Mouse (Mus musculus) liver, adult 2 months (tissue): ENCODE measurements around the gene Amotl2. TPM values are rescaled to one million over a fixed set of nuclear protein-coding genes. Genes with fewer than 3 reads are reported as not detected.
A peak's percentile ranks its signal among the peaks of the same experiment; 100 is the strongest.

Experiments
- DNase-seq: peaks from one replicate; pipeline ENCODE4 v3.0.0-alpha.2; 2011; ENCODE audit warnings: low read depth, low spot score; ENCODE audit errors: extremely low read depth
- H3K27ac ChIP-seq: fragments of 200-500 bp; replicated peaks from 2 replicates; pipeline ENCODE4 v1.5.1; 2012; ENCODE audit warnings: low read depth, mild to moderate bottlenecking, control low read depth, inconsistent platforms, low read length; ENCODE audit not compliant: insufficient read depth
- H3K27me3 ChIP-seq: fragments of 200-500 bp; 2 replicates; pipeline ENCODE4 v1.6.1; 2012; ENCODE audit warnings: mild to moderate bottlenecking, moderate library complexity, low read length, inconsistent platforms; ENCODE audit not compliant: control insufficient read depth, insufficient read depth
- H3K36me3 ChIP-seq: fragments of 200-500 bp; 2 replicates; pipeline ENCODE4 v1.6.1; 2012; ENCODE audit warnings: low read length, inconsistent platforms; ENCODE audit not compliant: control insufficient read depth, insufficient read depth
- H3K4me1 ChIP-seq: fragments of 200-500 bp; 2 replicates; pipeline ENCODE4 v1.6.1; 2011; ENCODE audit warnings: low read length; ENCODE audit not compliant: control insufficient read depth, insufficient read depth
- H3K4me3 ChIP-seq: fragments of 200-500 bp; 2 replicates; pipeline ENCODE4 v1.5.1; 2011; ENCODE audit warnings: low read depth, mild to moderate bottlenecking, control low read depth, low read length, moderate library complexity; ENCODE audit not compliant: insufficient read depth
- H3K79me2 ChIP-seq: fragments of 200-500 bp; 2 replicates; pipeline ENCODE4 v1.6.1; 2012; ENCODE audit warnings: inconsistent platforms, mild to moderate bottlenecking, low read length, moderate library complexity; ENCODE audit not compliant: control insufficient read depth, insufficient read depth
- H3K9ac ChIP-seq: fragments of 200-500 bp; 2 replicates; pipeline ENCODE4 v1.6.1; 2012; ENCODE audit warnings: low read depth, mild to moderate bottlenecking, control low read depth, inconsistent platforms, low read length
- CTCF ChIP-seq: fragments of 200-500 bp; IDR thresholded peaks from 2 replicates; pipeline ENCODE4 v1.5.1; 2011; ENCODE audit warnings: low read depth, low read length, control low read depth
- POLR2A ChIP-seq: fragments of 200-500 bp; IDR thresholded peaks from 2 replicates; pipeline ENCODE4 v1.6.1; 2011; ENCODE audit warnings: low read length, control low read depth; ENCODE audit not compliant: insufficient read depth; ENCODE audit errors: extremely low read depth
- WGBS: fragments of 180-500 bp; shearing (Covaris S2); methylation state at CpG from one replicate; pipeline ENCODE4 v1.1.7; 2018; 5-methylcytosine and 5-hydroxymethylcytosine counted together
- polyA plus RNA-seq: library from polyadenylated mRNA; depleted of rRNA; stranded (reverse); fragments of >200 nt; gene quantifications from 2 replicates; pipeline ENCODE4 v1.2.3, GENCODE M21; 2012
- total RNA-seq: library from RNA; depleted of rRNA; stranded (reverse); fragments of >200 nt; gene quantifications from 2 replicates; pipeline ENCODE4 v1.2.3, GENCODE M21; 2014

Gene Amotl2
- total and polyA plus RNA-seq, 2 experiments: 9.2 to 19.9 TPM

DNA sequence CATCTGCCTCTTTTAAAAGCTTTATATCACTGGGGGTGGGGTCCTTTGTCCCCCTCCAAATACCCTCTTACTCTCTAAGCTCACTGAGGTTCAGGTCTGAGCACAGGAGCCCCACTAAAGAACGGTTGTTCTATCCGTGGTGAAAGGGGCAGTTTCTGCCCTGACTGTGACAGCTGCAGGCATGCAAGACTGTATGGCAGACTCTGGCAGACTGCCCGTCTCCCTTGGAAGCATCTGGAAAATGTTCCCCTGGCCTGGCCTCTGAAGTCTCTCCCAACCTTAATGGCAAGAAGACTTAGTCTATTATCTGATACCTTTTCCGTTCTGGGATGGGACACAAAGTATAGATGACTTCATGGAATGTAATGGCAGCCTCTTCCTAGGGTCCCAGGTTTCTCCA is 28.5 kb upstream of the Amotl2 start:
- no peak overlapping the region for H3K27ac ChIP-seq
- no peak for DNase-seq
- TF ChIP-seq POLR2A: no peak
- TF ChIP-seq CTCF: no peak
- 66% methylated on average over 4 of the region's 4 CpGs for WGBS
- H3K4me1 ChIP-seq: no peaks in the 10 kb centered on the region
- no peaks in the 10 kb centered on the region for H3K36me3 ChIP-seq
- H3K9ac ChIP-seq: no peak overlapping the region
- H3K79me2 ChIP-seq: no peaks in the 10 kb centered on the region
- H3K27me3 ChIP-seq: peaks cover 6% of the 10 kb centered on the region; the same call in 1 of the 2 replicates
- H3K4me3 ChIP-seq: no peak overlapping the region

DNA sequence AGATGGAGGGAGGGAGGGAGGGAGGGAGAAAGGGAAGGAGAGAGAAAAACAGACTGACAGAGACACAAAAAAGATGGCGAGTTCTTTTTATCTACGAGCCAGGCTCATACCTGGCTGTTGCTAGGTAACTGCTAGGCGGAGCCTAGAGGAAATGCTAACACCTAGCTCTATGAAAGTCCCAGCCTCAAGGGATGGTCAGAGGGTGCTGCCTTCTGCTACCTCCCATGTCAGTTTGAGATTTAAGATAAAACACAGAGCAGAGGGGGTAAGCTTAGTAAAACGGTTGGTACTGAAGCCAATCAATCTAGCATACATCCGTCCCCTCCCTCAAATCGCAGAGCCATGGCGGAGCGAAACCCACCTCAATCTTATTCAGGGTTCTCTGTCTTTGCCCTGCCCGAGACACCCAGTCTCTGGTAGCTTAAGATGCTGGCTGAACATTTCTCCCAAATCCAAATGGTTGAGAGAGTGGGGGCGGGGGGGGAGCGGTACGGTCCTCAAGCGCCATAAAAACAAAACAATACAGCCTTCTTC is 27.0 kb upstream of the Amotl2 start:
- DNase-seq: no peak
- Histone ChIP-seq H3K4me1 (no peaks in the 10 kb centered on the region), H3K9ac (peak overlapping the region; percentile 57), H3K27ac (no peak overlapping the region), H3K4me3 (peak overlapping the region; percentile 36), H3K79me2 (no peaks in the 10 kb centered on the region), H3K36me3 (no peaks in the 10 kb centered on the region), H3K27me3 (peaks cover 6% of the 10 kb centered on the region; the same call in 1 of the 2 replicates)
- TF ChIP-seq CTCF (no peak), POLR2A (no peak)
- WGBS: 14% methylated on average over 13 of the region's 13 CpGs

DNA sequence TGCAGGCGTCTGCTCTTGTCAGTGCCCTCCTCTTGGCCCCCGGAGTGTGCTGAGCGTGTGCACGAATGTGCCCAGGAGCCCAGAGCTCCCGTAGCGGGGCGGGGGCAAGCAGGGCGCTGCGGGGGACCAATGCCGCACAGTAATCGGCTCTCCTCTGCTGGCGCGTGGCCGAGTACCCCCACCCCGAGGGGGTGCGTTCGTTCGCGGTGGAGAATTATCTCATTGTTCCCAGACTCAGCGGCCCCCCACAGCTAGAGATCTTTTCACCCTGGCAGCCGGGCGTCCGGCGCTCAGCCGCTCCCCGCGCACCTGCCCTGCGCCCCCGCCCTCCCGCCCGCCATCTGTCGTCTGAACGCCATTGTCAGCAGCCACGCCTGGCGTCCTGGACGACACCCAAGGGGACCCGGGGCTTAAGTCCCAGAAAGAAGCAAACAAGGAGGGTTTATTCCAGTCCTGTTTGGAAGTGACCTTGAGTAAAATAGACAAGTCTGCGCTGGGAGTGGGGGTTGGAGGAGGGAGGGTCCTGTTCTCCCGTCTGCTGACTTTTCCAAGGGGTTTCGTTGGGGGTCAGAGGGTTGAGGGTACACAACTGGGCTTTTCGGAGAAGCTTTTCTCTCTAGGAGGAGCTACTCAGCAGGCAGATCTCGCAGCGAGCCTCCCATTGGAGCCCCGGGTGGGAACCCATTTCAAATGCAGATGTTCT is 26.4 kb upstream of the Amotl2 start:
- DNase-seq: no peak
- WGBS: 1% methylated on average over 43 of the region's 44 CpGs
- peak overlapping the region; percentile 57 for H3K9ac ChIP-seq
- peak overlapping the region; percentile 36 for H3K4me3 ChIP-seq
- H3K27ac ChIP-seq: no peak overlapping the region
- TF ChIP-seq POLR2A (no peak), CTCF (no peak)
- no peaks in the 10 kb centered on the region for H3K36me3 ChIP-seq
- H3K79me2 ChIP-seq: no peaks in the 10 kb centered on the region
- H3K4me1 ChIP-seq: no peaks in the 10 kb centered on the region
- peaks cover 6% of the 10 kb centered on the region; the same call in 1 of the 2 replicates for H3K27me3 ChIP-seq

DNA sequence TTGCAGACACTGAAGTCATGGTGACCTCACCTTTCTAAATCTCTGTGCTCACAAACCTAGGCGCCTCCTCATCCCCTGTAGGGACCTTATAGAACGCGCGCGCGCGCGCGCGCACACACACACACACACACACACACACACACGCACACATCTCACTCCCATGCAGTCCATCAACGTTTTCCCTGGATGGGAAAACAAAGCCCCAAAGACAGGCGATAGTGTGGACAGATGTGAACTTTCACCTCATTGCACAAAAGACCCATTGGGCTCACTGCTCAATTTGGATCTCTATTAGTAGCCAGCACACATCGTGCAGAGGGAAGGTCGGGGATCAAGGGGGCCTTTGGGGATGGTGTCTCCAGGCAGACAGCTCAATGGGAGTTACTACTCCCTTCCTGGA is 25.6 kb upstream of the Amotl2 start:
- Histone ChIP-seq H3K79me2 (no peaks in the 10 kb centered on the region), H3K36me3 (no peaks in the 10 kb centered on the region), H3K4me1 (no peaks in the 10 kb centered on the region), H3K27me3 (peaks cover 6% of the 10 kb centered on the region; the same call in 1 of the 2 replicates), H3K9ac (no peak overlapping the region), H3K27ac (no peak overlapping the region), H3K4me3 (no peak overlapping the region)
- DNase-seq: no peak
- 14% methylated on average over 15 of the region's 15 CpGs for WGBS
- TF ChIP-seq POLR2A: no peak
- TF ChIP-seq CTCF: no peak

DNA sequence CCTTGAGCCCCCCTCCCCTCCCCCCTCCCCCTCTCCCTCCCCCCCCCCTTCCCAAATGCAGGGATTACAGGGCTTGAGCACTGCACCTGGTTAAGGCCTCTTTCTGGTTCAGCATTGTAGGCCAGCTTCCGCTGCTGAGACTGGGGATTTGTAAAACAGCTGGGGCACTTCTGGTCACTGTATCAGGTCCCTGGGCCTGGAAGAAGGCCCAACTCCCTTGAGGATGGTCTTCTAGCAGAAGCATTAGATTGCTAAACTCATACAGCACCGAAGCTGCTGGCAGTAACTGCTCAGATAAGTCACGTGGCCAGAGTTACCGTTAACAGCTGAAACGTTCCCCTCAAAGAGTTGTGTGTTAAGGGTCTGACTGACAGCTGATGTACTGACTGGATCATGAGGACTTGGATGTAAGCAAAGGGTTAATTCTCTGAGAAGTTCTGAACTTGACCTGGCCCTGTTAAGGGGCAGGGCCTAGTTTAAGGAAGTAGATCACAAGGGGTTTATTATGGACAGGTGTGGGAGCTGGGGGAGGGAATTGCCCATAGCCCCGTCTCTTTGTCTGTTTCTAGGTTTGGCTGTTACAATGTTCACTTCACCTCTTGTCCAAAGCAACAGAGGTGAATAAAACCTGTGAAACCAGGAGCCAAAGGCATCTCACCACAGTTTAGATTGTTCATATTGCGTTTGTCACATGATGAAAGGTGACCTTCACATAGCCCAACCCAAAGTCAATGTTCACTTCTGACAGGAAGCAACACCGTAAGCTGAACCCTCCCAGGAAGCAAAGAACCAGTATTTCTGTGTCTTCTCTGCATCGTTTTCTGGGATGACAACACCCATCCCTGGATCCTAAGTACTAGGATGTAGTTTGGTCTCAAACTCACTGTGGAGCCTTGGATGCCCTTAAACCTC is 23.7 kb upstream of the Amotl2 start:
- Histone ChIP-seq H3K36me3 (no peaks in the 10 kb centered on the region), H3K27ac (no peak overlapping the region), H3K79me2 (no peaks in the 10 kb centered on the region), H3K27me3 (peaks cover 6% of the 10 kb centered on the region; the same call in 1 of the 2 replicates), H3K9ac (no peak overlapping the region), H3K4me1 (no peaks in the 10 kb centered on the region), H3K4me3 (no peak overlapping the region)
- WGBS: 76% methylated on average over 9 of the region's 9 CpGs
- TF ChIP-seq CTCF (no peak), POLR2A (no peak)
- DNase-seq: no peak
